Mouse (Mus musculus) neural tube, embryonic 13.5 days (tissue): ENCODE results near the gene Tpte. TPM values are rescaled to one million over a fixed set of nuclear protein-coding genes. Genes with fewer than 3 reads are reported as not detected.
A peak's percentile ranks its signal among the peaks of the same experiment; 100 is the strongest.
"Not testable (repeated sequence)": the region's sequence is repeated elsewhere in the genome, so short reads cannot be mapped to it uniquely, and the experiment has no call there.

ENCODE experiments used
- ATAC-seq: fragments of 200-750 bp; cut with Nextera tagmentation; 2 replicates; pipeline ENCODE4 v1.8.0; 2017; ENCODE audit warnings: low read depth, mild to moderate bottlenecking, moderate TSS enrichment, moderate library complexity
- H3K27ac ChIP-seq: fragments of 300-500 bp; sonication (generic); replicated peaks from 2 replicates; pipeline ENCODE4 v1.5.1; 2015; ENCODE audit warnings: moderate library complexity, mild to moderate bottlenecking, inconsistent platforms
- H3K27me3 ChIP-seq: fragments of 300-500 bp; sonication (generic); 2 replicates; pipeline ENCODE4 v1.6.1; 2015; ENCODE audit warnings: mild to moderate bottlenecking, inconsistent platforms
- H3K36me3 ChIP-seq: fragments of 300-500 bp; sonication (generic); 2 replicates; pipeline ENCODE4 v1.6.1; 2015; ENCODE audit warnings: mild to moderate bottlenecking, inconsistent platforms
- H3K4me1 ChIP-seq: fragments of 300-500 bp; sonication (generic); replicated peaks from 2 replicates; pipeline ENCODE4 v1.6.1; 2015; ENCODE audit warnings: inconsistent platforms
- H3K4me2 ChIP-seq: fragments of 300-500 bp; sonication (generic); 2 replicates; pipeline ENCODE4 v1.6.1; 2015; ENCODE audit warnings: inconsistent platforms, mild to moderate bottlenecking, moderate library complexity
- H3K4me3 ChIP-seq: fragments of 300-500 bp; sonication (generic); 2 replicates; pipeline ENCODE4 v1.5.1; 2015; ENCODE audit warnings: mild to moderate bottlenecking, inconsistent platforms
- H3K9ac ChIP-seq: fragments of 300-500 bp; sonication (generic); 2 replicates; pipeline ENCODE4 v1.6.1; 2015; ENCODE audit warnings: moderate library complexity, mild to moderate bottlenecking, inconsistent platforms
- H3K9me3 ChIP-seq: fragments of 300-500 bp; sonication (generic); 2 replicates; pipeline ENCODE4 v1.6.1; 2016; ENCODE audit warnings: inconsistent platforms
- WGBS: fragments of 180-500 bp; shearing (Covaris S2); methylation state at CpG from one replicate; pipeline ENCODE4 v1.1.7; 2015; 5-methylcytosine and 5-hydroxymethylcytosine counted together
- polyA plus RNA-seq: library from polyadenylated mRNA; unstranded; fragments of >200 nt; fragmentation: Nextera tagmentation; extraction: Ambion mirVana; gene quantifications from 2 replicates; pipeline ENCODE4 v1.2.1, GENCODE M21; 2015

Tpte gene
- polyA plus RNA-seq, 1 experiment from 2014 or later, result not detected

DNA sequence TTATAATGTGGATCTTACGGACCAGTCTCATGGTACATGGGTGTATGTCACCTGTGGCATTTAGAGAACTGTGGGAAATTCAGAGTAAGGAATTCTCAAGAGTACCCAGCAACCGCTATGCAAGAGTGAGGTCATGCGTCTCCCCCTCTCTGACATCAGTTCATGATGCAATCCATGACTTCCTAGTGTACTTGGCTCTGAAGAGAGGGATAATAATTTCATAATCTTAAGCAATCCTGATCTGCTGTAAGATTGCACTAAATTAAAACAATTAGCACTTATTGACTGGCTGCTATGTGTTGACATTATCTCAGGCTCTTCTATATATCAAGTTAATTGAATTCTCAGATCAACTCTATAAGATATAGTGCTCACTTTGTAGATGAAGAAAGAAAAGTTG is 16.4 kb upstream of the Tpte start:
- Histone ChIP-seq H3K27me3 (no peaks in the 10 kb centered on the region), H3K9me3 (0 out of 2 replicates have a peak, but pooled peaks cover 2% of the 10 kb centered on the region), H3K36me3 (no peaks in the 10 kb centered on the region), H3K9ac (no peak overlapping the region), H3K4me3 (no peak overlapping the region), H3K4me2 (no peak overlapping the region), H3K27ac (no peak overlapping the region), H3K4me1 (no peaks in the 10 kb centered on the region)
- no peak for ATAC-seq
- WGBS, result 93% methylated on average over 3 of the region's 3 CpGs

DNA sequence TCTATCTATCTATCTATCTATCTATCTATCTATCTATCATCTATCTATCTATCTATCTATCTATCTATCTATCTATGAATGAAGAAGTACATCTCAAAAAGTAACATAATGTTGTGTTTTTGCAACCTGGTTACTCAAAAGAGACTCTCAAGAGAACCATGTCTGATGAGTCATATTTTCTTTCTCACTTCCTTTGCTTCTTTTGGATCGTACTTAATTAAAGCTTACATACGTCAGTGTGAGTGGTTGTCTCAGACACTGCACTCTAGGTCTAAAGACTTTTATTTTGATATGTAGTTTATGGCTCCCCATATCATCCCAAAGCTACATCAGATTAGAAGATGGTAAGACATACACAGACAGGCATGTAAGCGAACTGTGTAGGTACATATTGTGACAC is 10.1 kb upstream of the Tpte start:
- no peaks in the 10 kb centered on the region for H3K4me1 ChIP-seq
- H3K36me3 ChIP-seq, result no peaks in the 10 kb centered on the region
- H3K27ac ChIP-seq, result no peak overlapping the region
- 0 out of 2 replicates have a peak, but pooled peaks cover under 1% of the 10 kb centered on the region for H3K9me3 ChIP-seq
- H3K4me2 ChIP-seq, result no peak overlapping the region
- WGBS, result 93% methylated on average over 3 of the region's 3 CpGs
- H3K4me3 ChIP-seq, result no peak overlapping the region
- H3K27me3 ChIP-seq, result no peaks in the 10 kb centered on the region
- no peak for ATAC-seq
- H3K9ac ChIP-seq, result no peak overlapping the region

DNA sequence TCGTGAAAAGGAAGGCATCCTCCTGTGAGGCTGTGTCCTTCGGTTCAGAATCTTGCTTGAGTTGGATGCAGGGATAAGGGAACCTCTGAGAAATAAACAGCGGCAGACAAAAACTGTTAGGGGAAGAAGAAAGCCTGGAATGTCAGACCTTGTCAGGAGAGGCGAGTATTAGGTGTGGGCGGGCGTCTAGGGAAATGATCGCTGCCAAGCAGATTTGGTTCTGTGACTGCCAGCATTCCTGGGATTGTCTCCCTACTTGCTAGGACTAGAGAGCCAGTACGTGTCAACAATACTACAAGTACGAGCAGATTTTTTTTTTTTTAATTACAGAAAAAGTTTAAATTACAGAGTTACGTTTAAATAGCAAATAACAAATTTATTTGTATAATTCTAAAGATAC is 8.6 kb upstream of the Tpte start:
- Histone ChIP-seq H3K9ac (no peak overlapping the region), H3K4me2 (no peak overlapping the region), H3K27me3 (no peaks in the 10 kb centered on the region), H3K4me3 (no peak overlapping the region), H3K9me3 (no peaks in the 10 kb centered on the region), H3K27ac (no peak overlapping the region), H3K4me1 (no peaks in the 10 kb centered on the region), H3K36me3 (no peaks in the 10 kb centered on the region)
- 79% methylated on average over 10 of the region's 10 CpGs for WGBS
- ATAC-seq, result no peak

DNA sequence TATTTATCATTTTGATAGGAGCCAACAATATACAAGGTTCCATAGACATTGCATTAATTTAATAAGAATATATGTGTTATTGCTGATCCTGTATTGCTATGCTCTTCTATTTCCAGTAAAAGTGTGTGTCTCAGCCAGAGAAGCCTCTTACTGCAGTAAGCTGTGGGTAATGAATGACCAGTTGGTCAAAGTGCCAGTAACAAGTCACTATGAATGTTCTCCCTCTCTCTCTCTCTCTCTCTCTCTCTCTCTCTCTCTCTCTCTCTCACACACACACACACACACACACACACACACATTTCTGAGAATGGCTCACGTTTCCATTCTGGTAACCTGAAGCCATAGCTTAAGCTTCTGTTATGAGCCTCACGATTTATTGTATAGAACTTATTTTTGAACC is 19.1 kb downstream of the Tpte start:
- H3K27me3 ChIP-seq, result no peaks in the 10 kb centered on the region
- H3K9ac ChIP-seq, result no peak overlapping the region
- WGBS, result 45% methylated on average over 2 of the region's 2 CpGs
- H3K4me2 ChIP-seq, result no peak overlapping the region
- no peak overlapping the region for H3K27ac ChIP-seq
- H3K36me3 ChIP-seq, result no peaks in the 10 kb centered on the region
- H3K4me3 ChIP-seq, result no peak overlapping the region
- ATAC-seq, result no peak; the same call in 1 of the 2 replicates
- H3K4me1 ChIP-seq, result peaks cover 10% of the 10 kb centered on the region
- H3K9me3 ChIP-seq, result no peaks in the 10 kb centered on the region

DNA sequence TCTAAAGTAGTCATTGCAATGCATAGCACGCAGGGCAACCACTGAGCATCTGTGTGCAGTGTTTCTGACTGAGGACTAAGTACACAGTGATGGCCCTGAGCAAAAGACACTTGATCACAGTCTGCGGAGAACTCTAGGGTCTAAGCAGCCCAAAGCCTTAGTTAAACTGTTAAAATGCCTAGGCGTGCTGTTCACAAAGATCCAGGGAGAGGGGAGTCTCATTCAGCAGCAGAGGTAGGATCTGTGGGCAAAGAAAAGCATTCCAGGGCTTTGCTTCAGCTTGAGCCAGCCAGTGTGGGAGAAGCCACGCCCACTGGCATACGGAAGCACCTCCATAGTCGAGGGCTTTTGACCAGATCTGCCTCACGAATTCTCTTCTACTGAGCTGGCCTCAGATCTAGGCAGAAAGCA is 19.7 kb downstream of the Tpte start:
- Histone ChIP-seq H3K4me1 (peaks cover 10% of the 10 kb centered on the region), H3K9me3 (no peaks in the 10 kb centered on the region), H3K4me2 (peak overlapping the region; percentile 51), H3K27ac (no peak overlapping the region), H3K9ac (peak overlapping the region; percentile 49; the same call in 1 of the 2 replicates), H3K27me3 (no peaks in the 10 kb centered on the region), H3K36me3 (no peaks in the 10 kb centered on the region), H3K4me3 (peak overlapping the region; percentile 22)
- whole genome bisulfite sequencing, result 13% methylated on average over 7 of the region's 7 CpGs
- ATAC-seq, result peak; percentile 89

DNA sequence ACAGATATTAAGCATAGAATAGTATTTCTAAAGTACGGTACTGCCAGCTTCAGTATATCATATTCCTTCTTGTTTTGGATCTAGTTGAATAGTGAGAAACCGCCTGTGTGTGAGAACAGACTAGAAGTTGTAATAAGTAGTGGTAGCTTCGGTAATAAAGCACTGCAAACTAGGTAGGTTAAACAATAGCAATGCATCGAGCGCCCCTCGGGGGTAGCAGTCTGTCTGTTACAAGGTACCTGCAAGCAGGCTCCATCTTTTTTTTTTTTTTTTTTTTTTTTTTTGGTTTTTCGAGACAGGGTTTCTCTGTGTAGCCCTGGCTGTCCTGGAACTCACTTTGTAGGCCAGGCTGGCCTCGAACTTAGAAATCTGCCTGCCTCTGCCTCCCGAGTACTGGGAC is 20.8 kb downstream of the Tpte start:
- H3K4me3 ChIP-seq, ATAC-seq, H3K27me3 ChIP-seq, H3K4me2 ChIP-seq, H3K36me3 ChIP-seq, H3K9me3 ChIP-seq, H3K9ac ChIP-seq, H3K27ac ChIP-seq: not testable (repeated sequence)
- WGBS, result 91% methylated on average over 8 of the region's 9 CpGs
- peaks cover 10% of the 10 kb centered on the region for H3K4me1 ChIP-seq

DNA sequence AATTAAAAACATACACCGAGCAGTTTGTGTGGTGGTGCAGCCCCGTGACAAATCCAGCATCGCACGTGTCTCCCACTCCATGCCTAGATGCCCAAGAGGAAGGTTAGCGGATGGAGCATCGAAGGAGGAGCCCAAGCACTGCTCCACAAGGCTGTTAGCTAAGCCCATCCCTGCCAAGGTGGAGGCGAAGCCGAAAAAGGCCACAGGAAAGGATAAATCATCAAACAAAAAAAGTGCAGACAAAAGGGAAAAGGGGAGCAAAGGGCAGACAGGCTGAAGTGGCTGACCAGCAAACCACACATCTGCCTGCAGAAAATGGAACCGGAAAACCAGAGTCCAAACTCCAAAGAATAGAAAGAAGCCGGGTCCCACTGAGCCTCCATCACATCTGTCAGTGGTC is 23.8 kb downstream of the Tpte start:
- no peak for ATAC-seq
- Histone ChIP-seq H3K4me2 (no peak overlapping the region), H3K9ac (no peak overlapping the region), H3K4me3 (no peak overlapping the region), H3K4me1 (peaks cover 10% of the 10 kb centered on the region), H3K9me3 (no peaks in the 10 kb centered on the region), H3K27ac (no peak overlapping the region), H3K27me3 (no peaks in the 10 kb centered on the region), H3K36me3 (no peaks in the 10 kb centered on the region)
- WGBS, result 78% methylated on average over 10 of the region's 10 CpGs

DNA sequence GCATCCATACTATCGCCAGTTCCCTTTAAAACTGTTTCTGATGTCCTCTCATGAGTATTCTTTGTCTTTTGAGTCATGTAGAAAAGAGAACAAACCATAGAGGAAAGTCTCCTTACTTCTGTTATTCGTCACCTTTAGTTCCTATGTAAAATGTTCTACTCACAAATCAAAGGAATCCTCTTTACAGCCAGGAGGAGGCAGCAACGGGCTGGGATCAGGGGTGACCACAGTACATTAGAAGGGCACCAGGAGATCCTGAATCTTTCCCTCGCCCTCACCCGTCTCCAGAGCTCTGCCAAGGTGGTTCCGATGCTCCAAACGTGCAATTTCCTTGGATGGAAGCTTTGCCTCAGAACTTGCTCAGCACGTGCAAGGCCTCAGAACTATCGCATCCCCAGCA is 28.2 kb downstream of the Tpte start:
- WGBS, result 72% methylated on average over 9 of the region's 9 CpGs

DNA sequence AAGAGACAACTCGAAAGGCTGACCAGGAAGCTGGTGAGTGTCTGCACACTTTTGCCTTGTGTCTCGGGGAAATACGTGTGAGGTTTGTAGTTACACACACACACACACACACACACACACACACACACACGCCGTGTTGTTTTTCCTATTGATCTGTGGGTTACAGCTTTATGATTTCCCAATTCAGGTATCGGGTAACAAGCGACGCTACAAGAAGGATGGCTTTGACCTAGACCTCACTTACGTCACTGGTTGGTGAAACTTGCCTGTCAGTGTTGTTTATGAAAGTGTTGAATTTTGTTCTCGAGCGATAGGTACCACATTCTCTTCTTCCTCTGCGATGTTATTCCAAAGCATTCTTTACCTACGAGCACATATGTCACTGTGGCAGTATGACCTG is 52.2 kb downstream of the Tpte start:
- no peak overlapping the region for H3K9ac ChIP-seq
- H3K4me3 ChIP-seq, result no peak overlapping the region
- no peak overlapping the region for H3K27ac ChIP-seq
- H3K27me3 ChIP-seq, result no peaks in the 10 kb centered on the region
- no peaks in the 10 kb centered on the region for H3K9me3 ChIP-seq
- H3K4me1 ChIP-seq, result no peaks in the 10 kb centered on the region
- 89% methylated on average over 13 of the region's 13 CpGs for WGBS
- no peak overlapping the region for H3K4me2 ChIP-seq
- ATAC-seq, result no peak
- H3K36me3 ChIP-seq, result no peaks in the 10 kb centered on the region

More for the DNA sequence above, 28.2 kb downstream of the Tpte start:
- no peak overlapping the region for H3K27ac ChIP-seq
- H3K4me1 ChIP-seq, result no peaks in the 10 kb centered on the region
- H3K4me2 ChIP-seq, result no peak overlapping the region
- H3K36me3 ChIP-seq, result no peaks in the 10 kb centered on the region
- H3K4me3 ChIP-seq, result no peak overlapping the region
- H3K9me3 ChIP-seq, result no peaks in the 10 kb centered on the region
- no peak for ATAC-seq
- no peaks in the 10 kb centered on the region for H3K27me3 ChIP-seq
- H3K9ac ChIP-seq, result no peak overlapping the region

DNA sequence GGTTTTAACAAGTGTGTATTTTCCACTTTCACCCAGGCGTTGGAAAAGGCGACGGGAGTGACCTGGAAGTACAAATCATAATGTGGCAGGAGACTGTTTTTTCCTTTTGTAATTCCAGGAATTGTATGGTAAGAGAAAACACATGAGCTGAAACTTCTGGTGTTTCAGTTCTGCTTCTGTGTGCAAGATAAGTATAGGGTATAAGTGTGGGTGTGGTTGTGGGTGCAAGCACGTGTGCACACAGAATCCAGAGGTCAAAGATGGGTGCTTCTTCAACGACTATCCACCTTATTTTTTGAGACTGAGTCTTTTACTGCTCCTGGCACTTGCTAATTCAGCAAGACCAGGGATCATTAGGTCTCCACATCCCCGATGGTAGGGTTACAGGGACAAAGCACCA is 76.1 kb downstream of the Tpte start:
- 82% methylated on average over 6 of the region's 6 CpGs for WGBS
- no peaks in the 10 kb centered on the region for H3K27me3 ChIP-seq
- no peaks in the 10 kb centered on the region for H3K4me1 ChIP-seq
- no peak overlapping the region for H3K4me2 ChIP-seq
- H3K4me3 ChIP-seq, result no peak overlapping the region
- ATAC-seq, result no peak
- H3K27ac ChIP-seq, result no peak overlapping the region
- H3K9me3 ChIP-seq, result no peaks in the 10 kb centered on the region
- no peaks in the 10 kb centered on the region for H3K36me3 ChIP-seq
- H3K9ac ChIP-seq, result no peak overlapping the region

DNA sequence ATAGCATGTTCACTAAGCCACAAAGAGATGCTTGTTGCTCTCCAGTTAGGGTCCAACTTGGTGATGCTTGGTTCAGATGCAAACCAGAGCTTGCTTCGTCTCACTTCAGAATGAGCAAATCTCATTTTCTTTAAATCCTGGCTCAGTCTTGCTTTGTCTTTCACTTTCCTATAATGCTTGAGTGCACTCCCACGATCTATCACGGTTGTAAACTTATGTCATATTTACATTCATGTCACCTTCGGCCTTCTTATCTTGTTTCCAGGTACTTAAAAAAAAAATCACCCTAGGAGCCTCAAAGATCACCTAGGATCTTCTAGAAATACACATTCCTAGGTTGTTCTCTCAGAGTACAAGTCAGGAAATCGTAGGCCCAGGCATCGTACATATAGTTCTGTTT is 76.6 kb downstream of the Tpte start:
- H3K4me2 ChIP-seq, result no peak overlapping the region
- H3K4me1 ChIP-seq, result no peaks in the 10 kb centered on the region
- WGBS, result 88% methylated on average over 6 of the region's 6 CpGs
- H3K9me3 ChIP-seq, result no peaks in the 10 kb centered on the region
- no peak overlapping the region for H3K27ac ChIP-seq
- no peaks in the 10 kb centered on the region for H3K36me3 ChIP-seq
- no peak overlapping the region for H3K9ac ChIP-seq
- H3K27me3 ChIP-seq, result no peaks in the 10 kb centered on the region
- no peak for ATAC-seq
- no peak overlapping the region for H3K4me3 ChIP-seq

DNA sequence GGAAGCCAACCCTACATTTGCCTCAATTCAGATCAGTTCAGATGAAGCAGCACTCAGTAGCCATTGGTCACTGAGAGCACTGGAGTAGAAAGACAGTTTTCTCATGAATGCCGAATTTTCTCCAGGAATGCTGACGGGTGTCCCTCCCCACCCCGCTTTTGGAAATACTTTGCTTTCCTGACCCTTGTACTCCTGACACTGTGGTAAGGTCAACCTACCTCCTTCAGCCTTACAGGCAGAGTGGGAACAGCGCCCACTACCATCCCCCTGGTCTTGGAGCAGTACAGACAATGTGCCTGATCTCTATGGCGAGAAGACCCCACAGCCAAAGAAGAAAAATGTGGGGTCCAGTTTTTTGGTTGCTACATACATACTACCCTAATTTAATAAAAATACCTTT is 93.1 kb downstream of the Tpte start:
- 90% methylated on average over 5 of the region's 5 CpGs for WGBS
- no peak for ATAC-seq
- H3K9me3 ChIP-seq, result no peaks in the 10 kb centered on the region
- H3K4me1 ChIP-seq, result no peaks in the 10 kb centered on the region
- no peak overlapping the region for H3K4me2 ChIP-seq
- H3K9ac ChIP-seq, result no peak overlapping the region
- no peaks in the 10 kb centered on the region for H3K27me3 ChIP-seq
- peaks cover 16% of the 10 kb centered on the region for H3K36me3 ChIP-seq
- H3K27ac ChIP-seq, result no peak overlapping the region
- H3K4me3 ChIP-seq, result no peak overlapping the region

DNA sequence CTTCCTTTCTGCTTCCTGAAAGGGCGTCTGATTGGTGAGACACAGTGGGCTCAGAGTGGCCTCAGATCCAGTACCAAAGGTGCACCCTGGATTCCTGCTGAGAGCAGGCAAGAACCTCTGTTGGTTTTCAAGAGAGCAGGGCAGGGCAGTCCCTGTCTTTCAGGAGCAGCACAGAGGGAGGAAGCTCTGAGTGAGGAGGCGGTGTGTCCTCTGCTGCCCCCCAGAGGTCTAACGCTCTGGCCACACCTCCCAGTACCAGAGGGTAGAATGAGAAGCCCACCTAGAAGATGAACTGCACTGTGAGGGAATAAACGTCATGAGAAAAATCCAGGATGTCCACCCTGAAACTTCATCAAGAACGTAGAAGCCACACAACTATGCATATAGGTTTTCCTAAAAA is 93.7 kb downstream of the Tpte start:
- Histone ChIP-seq H3K27ac (no peak overlapping the region), H3K4me1 (no peaks in the 10 kb centered on the region), H3K36me3 (peaks cover 22% of the 10 kb centered on the region), H3K27me3 (no peaks in the 10 kb centered on the region), H3K4me3 (no peak overlapping the region), H3K4me2 (no peak overlapping the region), H3K9me3 (no peaks in the 10 kb centered on the region), H3K9ac (no peak overlapping the region)
- peak; percentile 83 for ATAC-seq
- 51% methylated on average over 5 of the region's 5 CpGs for WGBS
